Mouse (Mus musculus): ENCODE results near the gene H2-T24.

DNA sequence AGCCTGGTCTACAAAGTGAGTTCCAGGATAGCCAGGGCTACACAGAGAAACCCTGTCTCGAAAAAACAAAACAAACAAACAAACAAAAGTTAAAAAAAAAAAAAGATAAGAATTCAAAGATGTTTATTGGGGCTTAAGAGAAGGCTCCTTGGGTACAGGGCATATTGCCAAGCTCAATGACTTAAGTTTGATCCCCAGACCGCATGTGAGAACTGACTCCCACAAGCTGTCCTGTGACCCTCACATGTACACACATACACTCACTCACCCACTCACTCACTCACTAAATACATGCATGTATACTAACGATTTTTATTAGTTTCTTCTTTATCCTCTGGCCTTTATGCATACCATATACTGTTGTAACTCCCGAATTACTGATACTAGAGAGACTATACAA lies 20.0 kb downstream of the H2-T24 start:
- TF ChIP-seq CTCF (IDR thresholded peaks at IDR 0.05; ENCODE audit: low read depth) (no peak), EP300 (IDR thresholded peaks at IDR 0.05; ENCODE audit: low read depth) (no peak)
